Mouse (Mus musculus) v-Abl transformed pro-B cells (cell line): ENCODE measurements around the gene Pmf1.

Experiments used
- in situ Hi-C, 2 experiments: fragments of 400-800 bp; cut with MboI; formaldehyde crosslinking; loops; one replicate each; pipeline ENCODE4 v1.15.1; 2025; ENCODE audit not compliant: unreplicated experiment in 2 of 2

The Pmf1 gene

GRCm38 (mm10) chr3:88361612-88362313 is 48.4 kb downstream of the Pmf1 start:
- in situ Hi-C loops: no loop called here

GRCm38 (mm10) chr3:88361096-88361495 is 49.0 kb downstream of the Pmf1 start:
- in situ Hi-C loops: no loop called here

- in situ Hi-C loops: loop anchor here (5.0 to 10.0 kb wide), 2 partner anchors 42 to 45 kb away; no protein-coding TSS in a partner anchor
These were observed 50.1 kb downstream of the Pmf1 start for GRCm38 (mm10) chr3:88359989-88360388.

- in situ Hi-C loops: loop anchor here (5.0 to 10.0 kb wide), 2 partner anchors 43 to 45 kb away; no protein-coding TSS in a partner anchor
These were observed 50.5 kb downstream of the Pmf1 start for GRCm38 (mm10) chr3:88359584-88359983.

- in situ Hi-C loops: loop anchor here (5.0 to 10.0 kb wide), 2 partner anchors 48 to 50 kb away; no protein-coding TSS in a partner anchor
These were observed 55.5 kb downstream of the Pmf1 start for GRCm38 (mm10) chr3:88354396-88355165.

- in situ Hi-C loops: loop anchor here in 1 of 2 experiments (10.0 kb wide), 1 partner anchor 52 kb away; no protein-coding TSS in a partner anchor
These were observed 57.2 kb downstream of the Pmf1 start for GRCm38 (mm10) chr3:88352907-88353306.

- in situ Hi-C loops: loop anchor here in 1 of 2 experiments (10.0 kb wide), 1 partner anchor 54 kb away; no protein-coding TSS in a partner anchor
These were observed 59.4 kb downstream of the Pmf1 start for GRCm38 (mm10) chr3:88350732-88351131.
